Mouse (Mus musculus) frontal cortex, postnatal 25 days (tissue): ENCODE data around the gene Zfp830.

Experiments
- DNase-seq, 2 experiments: peaks; one replicate each; pipeline ENCODE4 v3.0.0; 2022; ENCODE audit warnings: low spot score in 2 of 2

Zfp830 gene

GRCm38 (mm10) chr11:82763742-82764437 is at the start of gene Zfp830, which contains the start of gene Cct6b:
Gene Zfp830, plus strand, starts transcription at chr11:82764345.
Gene Cct6b, minus strand, starts transcription at chr11:82764321.
- peak; percentile 83 to 90 for DNase-seq

GRCm38 (mm10) chr11:82719294-82719693 is 44.9 kb upstream of the Zfp830 start:
- no peak for DNase-seq

GRCm38 (mm10) chr11:82726862-82727261 is 37.3 kb upstream of the Zfp830 start:
- no peak for DNase-seq

- no peak for DNase-seq
These were observed 29.9 kb upstream of the Zfp830 start for GRCm38 (mm10) chr11:82734227-82734626.

GRCm38 (mm10) chr11:82739006-82739405 is 25.1 kb upstream of the Zfp830 start:
- DNase-seq: no peak

- DNase-seq: no peak
These were observed 18.0 kb upstream of the Zfp830 start for GRCm38 (mm10) chr11:82746138-82746537.

- DNase-seq: no peak
These were observed 17.2 kb upstream of the Zfp830 start for GRCm38 (mm10) chr11:82746857-82747366.

- no peak for DNase-seq
These were observed 11.6 kb upstream of the Zfp830 start for GRCm38 (mm10) chr11:82752349-82753115.

- DNase-seq: no peak
These were observed 8.2 kb upstream of the Zfp830 start for GRCm38 (mm10) chr11:82755919-82756318.

GRCm38 (mm10) chr11:82762286-82762829 is 1.8 kb upstream of the Zfp830 start:
- DNase-seq: no peak

- DNase-seq: no peak
These were observed 884 bp upstream of the Zfp830 start for GRCm38 (mm10) chr11:82763261-82763660.

GRCm38 (mm10) chr11:82764438-82764924 is 336 bp downstream of the Zfp830 start:
- no peak for DNase-seq

- DNase-seq: no peak
These were observed 16.0 kb downstream of the Zfp830 start for GRCm38 (mm10) chr11:82780134-82780533.

GRCm38 (mm10) chr11:82780983-82781903 is 17.1 kb downstream of the Zfp830 start, which contains the start of gene Lig3:
Gene Lig3, plus strand, starts transcription at chr11:82781108.
- peak; percentile 90 for DNase-seq

GRCm38 (mm10) chr11:82782197-82782596 is 18.1 kb downstream of the Zfp830 start:
- no peak for DNase-seq

- DNase-seq: no peak
These were observed 19.3 kb downstream of the Zfp830 start for GRCm38 (mm10) chr11:82783453-82783852.

GRCm38 (mm10) chr11:82806656-82807055 is 42.5 kb downstream of the Zfp830 start:
- DNase-seq: no peak

GRCm38 (mm10) chr11:82807370-82807769 is 43.2 kb downstream of the Zfp830 start:
- no peak for DNase-seq

- no peak for DNase-seq
These were observed 44.3 kb downstream of the Zfp830 start for GRCm38 (mm10) chr11:82808485-82808884.
